Mouse (Mus musculus) liver, embryonic 16.5 days (tissue): ENCODE data around the gene Plekhs1. TPM values are rescaled to one million over a fixed set of nuclear protein-coding genes. Genes with fewer than 3 reads are reported as not detected.
A peak's percentile ranks its signal among the peaks of the same experiment; 100 is the strongest.
"Not testable (repeated sequence)": the region's sequence is repeated elsewhere in the genome, so short reads cannot be mapped to it uniquely, and the experiment has no call there.

ENCODE experiments used
- ATAC-seq: fragments of 200-750 bp; cut with Nextera tagmentation; 2 replicates; pipeline ENCODE4 v1.8.0; 2017; ENCODE audit warnings: low read depth, mild to moderate bottlenecking, moderate number of reproducible peaks, moderate library complexity
- H3K27ac ChIP-seq: fragments of 300-500 bp; sonication (generic); 2 replicates; pipeline ENCODE4 v1.5.1; 2014; ENCODE audit warnings: mild to moderate bottlenecking, low read length
- H3K27me3 ChIP-seq: fragments of 300-500 bp; sonication (generic); 2 replicates; pipeline ENCODE4 v1.6.1; 2014; ENCODE audit warnings: low read depth, low read length, mixed read lengths; ENCODE audit not compliant: control insufficient read depth, insufficient read depth
- H3K36me3 ChIP-seq: fragments of 300-500 bp; sonication (generic); 2 replicates; pipeline ENCODE4 v1.6.1; 2014; ENCODE audit warnings: mild to moderate bottlenecking; ENCODE audit not compliant: control insufficient read depth, insufficient read depth
- H3K4me1 ChIP-seq: fragments of 300-500 bp; sonication (generic); 2 replicates; pipeline ENCODE4 v1.6.1; 2014; ENCODE audit warnings: low read depth, low read length, mixed read lengths; ENCODE audit not compliant: control insufficient read depth
- H3K4me2 ChIP-seq: fragments of 300-500 bp; sonication (generic); 2 replicates; pipeline ENCODE4 v1.6.1; 2014; ENCODE audit warnings: low read depth, low read length, mixed read lengths
- H3K4me3 ChIP-seq: fragments of 300-500 bp; sonication (generic); 2 replicates; pipeline ENCODE4 v1.5.1; 2014; ENCODE audit warnings: low read depth, mild to moderate bottlenecking, low read length
- H3K9ac ChIP-seq: fragments of 300-500 bp; sonication (generic); 2 replicates; pipeline ENCODE4 v1.6.1; 2014; ENCODE audit warnings: low read depth, low read length
- H3K9me3 ChIP-seq: fragments of 300-500 bp; sonication (generic); replicated peaks from 2 replicates; pipeline ENCODE4 v1.6.1; 2016; ENCODE audit warnings: low read length; ENCODE audit not compliant: control insufficient read depth
- WGBS: fragments of 180-500 bp; shearing (Covaris S2); extraction: QIAGEN DNeasy Blood & Tissue Kit; methylation state at CpG from one replicate; pipeline ENCODE4 v1.1.7; 2014; ENCODE audit not compliant: insufficient replicate concordance; 5-methylcytosine and 5-hydroxymethylcytosine counted together
- polyA plus RNA-seq: library from polyadenylated mRNA; unstranded; fragments of >200 nt; fragmentation: Nextera tagmentation; extraction: Ambion mirVana; gene quantifications from 2 replicates; pipeline ENCODE4 v1.2.1, GENCODE M21; 2015

Gene Plekhs1
- polyA plus RNA-seq, 1 experiment from 2014 or later = not detected

DNA sequence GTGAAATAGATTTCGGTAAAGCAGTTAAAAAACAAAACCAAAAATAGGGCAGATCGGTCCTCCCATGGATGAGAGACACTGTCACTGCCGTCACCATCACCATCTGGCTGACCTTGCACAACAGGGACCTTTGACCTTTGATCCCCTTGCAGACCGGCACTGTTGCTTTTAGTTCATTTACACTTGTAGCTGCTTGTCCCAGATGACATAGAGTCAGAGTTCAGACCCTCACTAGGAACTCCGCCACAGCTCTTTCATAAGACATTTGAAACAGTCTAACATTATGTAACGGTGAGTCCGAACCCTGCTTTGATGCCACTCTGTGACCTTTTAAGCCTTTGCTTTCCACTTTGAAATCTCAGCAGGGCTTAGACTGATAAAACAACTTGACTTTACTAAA is 58.0 kb downstream of the Plekhs1 start:
- H3K27me3 ChIP-seq, H3K36me3 ChIP-seq, H3K4me2 ChIP-seq, H3K27ac ChIP-seq, H3K4me1 ChIP-seq, H3K9me3 ChIP-seq, H3K4me3 ChIP-seq, H3K9ac ChIP-seq: not testable (repeated sequence)
- no CpG with 5 or more reads among the region's 7 CpGs for WGBS
- peak; percentile 64 for ATAC-seq

DNA sequence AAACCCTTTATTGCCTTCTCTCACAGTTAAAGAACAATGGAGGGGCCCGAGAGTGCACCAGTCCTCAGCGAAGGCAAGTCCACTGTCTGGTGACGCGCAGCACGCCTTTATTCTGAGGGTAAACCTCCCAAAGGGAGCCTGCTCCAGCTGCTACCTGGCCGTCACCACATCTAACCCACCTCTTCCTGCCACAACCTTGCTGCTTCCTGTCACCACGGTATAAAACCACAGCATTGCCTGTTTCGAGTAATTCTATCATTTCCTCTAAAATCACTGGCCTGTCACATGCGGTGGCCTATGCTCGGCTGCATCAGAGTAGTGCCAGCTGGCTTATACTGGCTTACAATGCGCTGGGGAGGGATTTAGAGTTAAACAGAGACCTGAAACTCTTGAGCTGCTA is 69.1 kb downstream of the Plekhs1 start:
- H3K9me3 ChIP-seq, H3K27ac ChIP-seq, H3K9ac ChIP-seq, H3K27me3 ChIP-seq, ATAC-seq, H3K36me3 ChIP-seq, H3K4me2 ChIP-seq, H3K4me1 ChIP-seq, H3K4me3 ChIP-seq: not testable (repeated sequence)
- no CpG with 5 or more reads among the region's 11 CpGs for WGBS

DNA sequence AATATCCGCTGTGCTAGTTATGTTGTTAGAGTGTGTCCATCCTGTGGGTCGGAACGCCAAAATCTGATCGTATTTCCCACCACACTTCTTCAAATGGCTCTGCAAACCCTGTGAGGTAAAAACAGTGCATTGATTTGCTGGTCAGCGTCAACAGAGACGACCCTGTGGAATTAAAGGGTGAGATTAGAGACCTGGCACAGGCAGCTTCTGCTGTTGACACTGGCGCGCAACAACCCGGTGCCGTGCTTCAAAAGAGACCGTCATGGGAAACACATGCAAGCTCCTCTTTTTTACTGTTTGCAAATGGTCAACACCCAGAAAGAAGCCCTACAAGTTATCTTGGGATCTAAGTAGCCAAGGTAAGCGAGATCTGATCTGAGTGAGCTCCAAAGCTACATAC is 69.8 kb downstream of the Plekhs1 start:
- Histone ChIP-seq H3K4me3 (no peak overlapping the region), H3K27me3 (no peaks in the 10 kb centered on the region), H3K4me2 (no peak overlapping the region), H3K9me3 (no peaks in the 10 kb centered on the region), H3K9ac (no peak overlapping the region), H3K4me1 (no peaks in the 10 kb centered on the region; the same call in none of the 2 replicates), H3K27ac (no peak overlapping the region), H3K36me3 (peaks cover 7% of the 10 kb centered on the region; the same call in 1 of the 2 replicates)
- ATAC-seq = no peak
- 79% methylated on average over 12 of the region's 12 CpGs for WGBS

DNA sequence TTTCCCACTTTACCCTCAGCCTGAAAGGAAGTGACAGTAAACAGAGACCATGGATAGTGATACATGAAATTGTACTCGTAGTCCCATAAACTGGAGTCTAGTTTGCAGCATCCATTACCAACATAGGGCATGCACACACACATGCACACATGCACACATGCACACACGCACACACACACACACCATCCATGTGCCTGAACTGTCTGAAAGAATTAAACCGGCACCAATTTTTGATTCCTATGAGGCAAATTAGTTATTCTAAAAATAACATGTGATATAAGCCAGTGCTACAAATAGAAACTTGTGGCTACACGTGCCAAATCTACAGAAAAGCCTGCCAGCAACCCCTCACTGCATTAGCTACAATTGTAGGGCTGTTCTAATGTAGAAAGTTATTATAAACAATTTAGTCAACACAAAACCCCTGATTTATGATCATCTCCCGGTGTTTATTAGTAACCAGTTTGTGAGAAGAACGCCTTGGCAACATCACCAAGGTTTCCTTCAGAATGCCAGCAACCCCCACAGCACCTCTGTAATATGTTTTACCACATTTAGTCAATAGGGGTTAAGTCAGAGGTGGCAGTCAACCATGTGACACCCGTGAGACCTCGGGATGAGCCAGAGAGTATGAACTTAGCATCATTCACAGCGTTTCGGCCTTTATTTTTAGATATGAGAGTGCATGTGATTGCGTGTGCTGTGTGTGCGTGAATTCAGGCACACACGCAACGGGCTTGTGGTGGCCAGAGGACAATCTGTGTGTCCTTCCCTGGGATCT is 72.0 kb downstream of the Plekhs1 start:
- Histone ChIP-seq H3K4me3 (no peak overlapping the region), H3K9ac (no peak overlapping the region), H3K36me3 (peaks cover 18% of the 10 kb centered on the region; the same call in 1 of the 2 replicates), H3K27ac (no peak overlapping the region), H3K9me3 (no peaks in the 10 kb centered on the region), H3K4me1 (no peaks in the 10 kb centered on the region; the same call in none of the 2 replicates), H3K27me3 (no peaks in the 10 kb centered on the region), H3K4me2 (no peak overlapping the region)
- no peak for ATAC-seq
- 82% methylated on average over 14 of the region's 14 CpGs for WGBS

DNA sequence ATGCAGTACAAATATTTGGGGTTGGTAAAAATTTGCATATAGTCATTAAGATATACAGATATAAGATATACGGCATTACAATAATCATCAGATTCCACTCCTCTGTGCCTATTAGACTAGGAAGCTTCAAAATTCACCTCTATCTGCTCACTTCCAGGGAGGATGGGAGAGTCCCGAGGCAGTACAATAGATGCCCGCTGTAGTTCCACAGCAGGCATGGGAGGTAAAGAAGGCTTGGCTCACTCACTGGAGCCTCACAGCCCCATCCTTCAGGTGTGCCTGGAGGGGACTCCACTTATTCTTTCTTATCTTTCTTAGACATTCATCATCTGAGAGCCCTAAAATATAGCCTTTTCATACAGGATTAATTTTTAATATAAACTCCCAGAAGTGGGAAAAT is 72.9 kb downstream of the Plekhs1 start:
- H3K36me3 ChIP-seq = peaks cover 18% of the 10 kb centered on the region; the same call in 1 of the 2 replicates
- no peaks in the 10 kb centered on the region for H3K27me3 ChIP-seq
- WGBS = 80% methylated on average over 3 of the region's 3 CpGs
- ATAC-seq = no peak
- H3K4me3 ChIP-seq = no peak overlapping the region
- H3K4me1 ChIP-seq = no peaks in the 10 kb centered on the region; the same call in none of the 2 replicates
- H3K9ac ChIP-seq = no peak overlapping the region
- H3K4me2 ChIP-seq = no peak overlapping the region
- no peaks in the 10 kb centered on the region for H3K9me3 ChIP-seq
- H3K27ac ChIP-seq = no peak overlapping the region

DNA sequence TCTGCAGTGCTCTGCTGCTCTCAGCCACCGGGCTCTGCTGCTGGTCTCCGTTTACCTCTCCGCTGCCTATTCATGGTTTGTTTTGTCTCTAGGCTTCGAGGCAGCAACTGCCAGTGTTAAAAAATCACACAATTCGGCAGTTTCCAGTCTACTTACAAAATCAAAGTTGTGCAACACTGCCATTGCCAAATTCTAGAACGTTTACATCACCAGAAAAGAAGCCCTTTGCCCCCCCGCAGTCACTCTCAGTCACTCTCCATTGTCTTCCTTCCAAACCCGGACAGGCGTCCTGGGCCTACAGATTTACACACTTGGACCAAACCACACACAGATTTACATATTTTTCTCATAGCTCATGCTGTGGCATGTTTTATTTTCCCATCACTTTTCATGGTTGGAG is 73.6 kb downstream of the Plekhs1 start:
- H3K9ac ChIP-seq = no peak overlapping the region
- H3K4me2 ChIP-seq = no peak overlapping the region
- no peaks in the 10 kb centered on the region for H3K9me3 ChIP-seq
- H3K27ac ChIP-seq = no peak overlapping the region; the same call in 1 of the 2 replicates
- H3K36me3 ChIP-seq = peaks cover 18% of the 10 kb centered on the region
- WGBS = 63% methylated on average over 9 of the region's 9 CpGs
- no peak overlapping the region for H3K4me3 ChIP-seq
- no peaks in the 10 kb centered on the region; the same call in none of the 2 replicates for H3K4me1 ChIP-seq
- H3K27me3 ChIP-seq = no peaks in the 10 kb centered on the region
- peak; percentile 39; the same call in 1 of the 2 replicates for ATAC-seq

DNA sequence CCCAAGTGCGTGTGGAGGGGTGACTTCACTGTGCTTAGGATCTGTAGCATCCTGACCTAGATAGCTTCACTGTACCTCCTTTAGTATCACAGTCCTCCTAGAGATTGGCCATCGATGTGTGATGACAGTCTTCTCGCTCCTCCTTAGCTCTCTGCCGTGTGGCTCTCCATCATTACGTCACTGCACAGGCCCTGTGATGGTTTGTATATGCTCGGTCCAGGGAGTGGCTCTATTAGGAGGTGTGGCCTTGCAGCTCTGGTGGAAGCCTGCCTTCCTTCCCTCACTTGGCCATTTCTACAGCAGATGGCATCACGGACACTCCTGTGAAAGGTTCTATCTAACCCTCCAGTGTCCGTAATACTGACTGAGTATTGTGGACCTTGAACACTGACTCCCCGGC is 74.3 kb downstream of the Plekhs1 start:
- Histone ChIP-seq H3K27ac (no peak overlapping the region), H3K36me3 (peaks cover 20% of the 10 kb centered on the region), H3K27me3 (no peaks in the 10 kb centered on the region), H3K9me3 (no peaks in the 10 kb centered on the region), H3K4me3 (no peak overlapping the region), H3K9ac (no peak overlapping the region), H3K4me1 (no peaks in the 10 kb centered on the region; the same call in none of the 2 replicates), H3K4me2 (no peak overlapping the region)
- ATAC-seq = no peak
- 80% methylated on average over 9 of the region's 9 CpGs for WGBS

Other genes starting within 250 kb of the Plekhs1 start
- 71.3 and 78.4 TPM in 2 replicates for gene Habp2, start 174.5 kb upstream of the Plekhs1 start, polyA plus RNA-seq
- gene Nrap, start 71.6 kb upstream of the Plekhs1 start, polyA plus RNA-seq = 0.28 and 0.32 TPM in 2 replicates
- gene Casp7, start 64.5 kb upstream of the Plekhs1 start, polyA plus RNA-seq = 10.3 and 10.6 TPM in 2 replicates
- gene Dclre1a, start 86.6 kb downstream of the Plekhs1 start, polyA plus RNA-seq = 16.1 and 16.9 TPM in 2 replicates
- gene Nhlrc2, start 86.6 kb downstream of the Plekhs1 start, polyA plus RNA-seq = 7.2 and 7.8 TPM in 2 replicates